Mouse (Mus musculus) lung, embryonic 15.5 days (tissue): ENCODE results near the gene Gtpbp2. TPM values are rescaled to one million over a fixed set of nuclear protein-coding genes. Genes with fewer than 3 reads are reported as not detected.

ENCODE experiments used
- ATAC-seq: fragments of 200-750 bp; cut with Nextera tagmentation; 2 replicates; pipeline ENCODE4 v1.8.0; 2017; ENCODE audit warnings: moderate number of reproducible peaks, borderline replicate concordance; ENCODE audit not compliant: low FRiP score, low TSS enrichment; ENCODE audit errors: extremely low read depth
- H3K27ac ChIP-seq: fragments of 300-500 bp; sonication (generic); 2 replicates; pipeline ENCODE4 v1.5.1; 2015; ENCODE audit warnings: moderate library complexity, mild to moderate bottlenecking, inconsistent platforms
- H3K27me3 ChIP-seq: fragments of 300-500 bp; sonication (generic); 2 replicates; pipeline ENCODE4 v1.6.1; 2015; ENCODE audit warnings: inconsistent platforms
- H3K36me3 ChIP-seq: fragments of 300-500 bp; sonication (generic); 2 replicates; pipeline ENCODE4 v1.6.1; 2015; ENCODE audit warnings: inconsistent platforms
- H3K4me1 ChIP-seq: fragments of 300-500 bp; sonication (generic); 2 replicates; pipeline ENCODE4 v1.6.1; 2015; ENCODE audit warnings: inconsistent platforms
- H3K4me2 ChIP-seq: fragments of 300-500 bp; sonication (generic); 2 replicates; pipeline ENCODE4 v1.6.1; 2015; ENCODE audit warnings: inconsistent platforms, mild to moderate bottlenecking, moderate library complexity
- H3K4me3 ChIP-seq: fragments of 300-500 bp; sonication (generic); 2 replicates; pipeline ENCODE4 v1.5.1; 2015; ENCODE audit warnings: mild to moderate bottlenecking, inconsistent platforms
- H3K9ac ChIP-seq: fragments of 300-500 bp; sonication (generic); 2 replicates; pipeline ENCODE4 v1.6.1; 2015; ENCODE audit warnings: inconsistent platforms
- H3K9me3 ChIP-seq: fragments of 300-500 bp; sonication (generic); 2 replicates; pipeline ENCODE4 v1.6.1; 2016; ENCODE audit warnings: inconsistent platforms
- WGBS: fragments of 180-500 bp; shearing (Covaris S2); methylation state at CpG from one replicate; pipeline ENCODE4 v1.1.7; 2015; 5-methylcytosine and 5-hydroxymethylcytosine counted together
- polyA plus RNA-seq: library from polyadenylated mRNA; unstranded; fragments of >200 nt; fragmentation: Nextera tagmentation; extraction: Ambion mirVana; gene quantifications from 2 replicates; pipeline ENCODE4 v1.2.1, GENCODE M21; 2015

The Gtpbp2 gene
- polyA plus RNA-seq, 1 experiment from 2014 or later = 50.9 TPM

DNA sequence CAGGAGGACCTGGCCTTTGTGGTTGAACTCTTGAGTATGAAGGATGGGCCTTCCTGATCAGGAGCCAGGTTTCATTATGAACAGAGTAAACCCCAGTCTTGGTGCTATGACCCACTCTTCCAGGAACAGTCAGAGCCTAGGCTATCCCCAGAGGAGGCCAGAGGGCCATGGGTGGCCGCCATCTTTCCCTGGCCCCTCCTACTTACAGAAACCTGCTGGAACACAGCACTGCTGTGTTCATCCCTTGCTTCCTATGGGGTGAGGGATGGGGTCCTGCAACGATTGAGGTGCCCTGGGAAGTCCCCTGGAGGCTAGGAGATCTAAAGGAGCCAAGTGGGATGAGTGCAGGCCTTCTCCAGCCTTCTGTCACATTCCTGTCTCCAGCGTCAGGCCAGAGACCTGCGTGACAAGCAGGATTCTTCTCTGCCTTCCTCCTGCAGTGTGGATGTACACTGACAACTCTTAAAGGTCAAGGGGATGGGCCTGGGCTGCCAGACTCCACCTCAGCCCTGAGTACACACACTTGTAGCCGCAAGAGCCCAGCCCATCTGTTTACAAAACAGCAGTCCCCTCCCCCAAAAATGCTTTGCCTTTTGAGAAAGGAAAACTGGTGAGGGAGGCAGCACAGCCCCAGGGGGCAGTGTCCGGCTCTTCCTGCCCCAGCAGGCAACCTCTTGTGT is 32.9 kb upstream of the Gtpbp2 start:
- Histone ChIP-seq H3K27me3 (no peaks in the 10 kb centered on the region), H3K4me1 (peaks cover 41% of the 10 kb centered on the region), H3K4me2 (no peak overlapping the region), H3K27ac (no peak overlapping the region), H3K9me3 (no peaks in the 10 kb centered on the region), H3K9ac (no peak overlapping the region), H3K4me3 (no peak overlapping the region), H3K36me3 (peaks cover 53% of the 10 kb centered on the region)
- no peak for ATAC-seq
- WGBS = 62% methylated on average over 6 of the region's 6 CpGs

DNA sequence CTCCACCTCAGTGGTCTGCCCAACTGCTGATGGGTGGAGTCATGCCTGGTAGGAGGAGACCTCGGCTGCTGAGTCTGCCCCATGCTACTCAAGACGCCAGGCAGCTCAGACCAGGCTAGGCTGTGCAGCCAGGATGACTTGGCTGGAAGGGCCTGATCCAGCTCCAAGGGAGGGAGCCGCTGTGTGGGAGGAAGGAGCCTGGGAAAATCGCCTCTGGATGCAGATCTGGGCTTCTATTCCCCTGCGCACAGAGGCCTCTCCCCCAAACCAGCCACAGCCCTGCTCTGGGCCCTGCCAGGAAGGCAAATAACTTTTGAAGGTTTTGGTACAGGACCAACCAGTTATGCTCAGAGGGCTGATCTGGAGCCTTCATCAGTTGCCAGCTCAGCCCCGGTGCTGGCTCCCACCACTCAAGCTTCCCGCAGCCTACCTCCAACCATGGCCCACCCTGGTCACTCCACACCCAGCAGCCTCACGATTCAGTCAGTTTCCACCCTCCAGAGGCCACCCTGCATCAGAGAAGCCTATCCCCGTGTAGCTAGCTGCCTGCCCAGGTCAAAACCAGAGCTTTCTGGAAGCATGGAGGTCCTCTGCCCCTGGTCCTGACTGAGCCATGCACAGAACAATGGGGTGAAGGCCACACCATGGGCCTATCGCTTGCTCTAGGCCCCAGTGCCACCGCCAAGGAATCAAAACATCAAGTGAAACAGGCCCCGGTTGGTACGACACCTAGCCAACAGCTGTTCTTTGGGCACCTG is 30.9 kb upstream of the Gtpbp2 start:
- Histone ChIP-seq H3K27ac (peak overlapping the region; percentile 26), H3K27me3 (no peaks in the 10 kb centered on the region), H3K4me2 (no peak overlapping the region), H3K4me3 (no peak overlapping the region), H3K36me3 (peaks cover 34% of the 10 kb centered on the region), H3K9me3 (no peaks in the 10 kb centered on the region), H3K4me1 (peaks cover 41% of the 10 kb centered on the region), H3K9ac (no peak overlapping the region)
- peak; percentile 29; the same call in 1 of the 2 replicates for ATAC-seq
- 63% methylated on average over 13 of the region's 13 CpGs for WGBS

DNA sequence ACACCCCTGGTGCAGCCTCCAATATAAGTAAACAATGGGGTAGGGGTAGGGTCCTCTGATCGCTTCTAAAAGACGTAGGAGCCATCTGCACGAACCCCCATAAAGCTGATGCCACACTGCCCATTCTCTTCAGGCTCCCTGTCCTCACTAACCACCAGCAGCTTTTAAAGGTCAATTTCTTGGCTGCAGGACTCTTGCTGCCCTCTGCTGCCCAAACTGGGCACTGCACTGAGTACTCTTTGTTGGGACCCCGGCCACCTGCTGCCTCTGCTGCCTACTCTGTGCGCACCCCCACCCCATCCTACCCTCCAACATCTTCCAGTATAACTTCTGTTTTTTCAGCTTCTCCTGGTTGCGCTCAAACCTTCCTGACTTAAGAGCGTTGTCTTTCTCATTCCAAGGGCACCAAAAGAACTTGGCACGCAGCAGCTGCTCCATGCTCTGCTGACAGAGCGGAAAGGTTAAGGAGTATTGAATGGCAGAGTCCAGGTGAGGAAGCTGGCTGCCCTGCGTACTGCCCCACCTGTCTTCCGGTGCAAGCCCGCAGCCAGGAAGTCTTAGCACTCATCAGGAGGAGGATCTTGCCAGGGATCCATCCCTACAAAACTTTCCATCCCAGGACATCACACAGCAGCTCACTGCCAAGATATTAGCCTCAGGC is 28.6 kb upstream of the Gtpbp2 start:
- 13% methylated on average over 12 of the region's 12 CpGs for WGBS
- Histone ChIP-seq H3K4me1 (peaks cover 22% of the 10 kb centered on the region; the same call in 1 of the 2 replicates), H3K27me3 (no peaks in the 10 kb centered on the region), H3K4me3 (no peak overlapping the region), H3K36me3 (peaks cover 22% of the 10 kb centered on the region), H3K9ac (no peak overlapping the region), H3K27ac (no peak overlapping the region), H3K9me3 (no peaks in the 10 kb centered on the region), H3K4me2 (no peak overlapping the region)
- ATAC-seq = no peak

DNA sequence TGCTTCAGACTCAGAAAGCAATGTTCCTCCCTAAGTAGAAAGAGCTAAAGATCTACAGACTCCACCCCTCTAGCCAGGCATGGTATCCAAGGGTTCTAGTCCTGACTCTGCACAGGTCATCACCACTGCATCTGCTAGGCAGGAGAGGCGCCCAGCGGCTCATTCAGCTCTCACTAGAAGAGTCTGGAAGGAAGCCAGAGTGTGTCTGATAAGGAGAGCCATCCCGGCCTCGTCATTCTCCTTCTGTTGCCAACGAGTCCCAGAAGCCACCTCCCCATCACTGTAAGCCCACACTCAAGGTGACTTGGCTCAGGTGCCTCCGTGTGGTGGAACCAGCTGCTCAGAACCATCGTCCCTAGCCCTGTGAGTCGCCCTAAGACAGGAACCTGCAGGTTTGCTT is 28.0 kb upstream of the Gtpbp2 start:
- no peak overlapping the region for H3K4me3 ChIP-seq
- H3K27ac ChIP-seq = no peak overlapping the region
- no peak for ATAC-seq
- 0 out of 2 replicates have a peak, but pooled peaks cover 16% of the 10 kb centered on the region for H3K4me1 ChIP-seq
- no peaks in the 10 kb centered on the region for H3K27me3 ChIP-seq
- 39% methylated on average over 8 of the region's 8 CpGs for WGBS
- H3K4me2 ChIP-seq = no peak overlapping the region
- H3K9ac ChIP-seq = no peak overlapping the region
- H3K9me3 ChIP-seq = no peaks in the 10 kb centered on the region
- H3K36me3 ChIP-seq = peaks cover 16% of the 10 kb centered on the region

DNA sequence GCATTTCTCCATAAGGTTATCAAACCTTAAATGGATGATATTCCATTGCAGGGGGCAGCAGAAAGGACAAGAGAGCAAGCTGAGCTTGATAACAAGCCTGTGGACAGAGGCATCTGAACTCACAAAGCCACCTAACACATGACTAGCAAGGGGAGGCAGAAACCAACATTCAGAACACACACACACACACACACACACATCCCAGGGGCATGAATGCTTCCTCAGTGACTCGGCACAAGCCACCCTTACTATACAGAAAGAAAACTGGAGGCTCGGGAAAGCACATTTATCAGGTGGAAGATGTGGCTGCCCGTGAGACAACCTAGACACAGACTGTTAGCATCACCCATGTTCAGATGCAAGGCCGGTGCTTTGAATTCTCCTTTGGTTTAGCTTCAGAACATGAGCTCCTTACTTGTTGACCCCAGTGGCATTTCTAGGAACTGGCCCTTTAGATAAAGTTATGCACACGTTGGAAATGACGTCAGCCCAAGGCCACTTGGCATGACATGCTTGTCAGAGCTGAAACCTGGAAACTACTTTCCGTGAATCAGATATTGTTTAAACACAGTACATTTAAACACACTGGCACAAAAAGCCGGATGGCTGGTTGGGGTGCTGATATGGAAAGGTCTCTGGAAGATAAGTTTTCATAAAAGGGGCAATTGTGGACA is 22.1 kb upstream of the Gtpbp2 start:
- H3K9ac ChIP-seq = no peak overlapping the region
- H3K4me2 ChIP-seq = no peak overlapping the region
- peaks cover 7% of the 10 kb centered on the region for H3K4me1 ChIP-seq
- no peak overlapping the region for H3K27ac ChIP-seq
- H3K36me3 ChIP-seq = no peaks in the 10 kb centered on the region
- no peaks in the 10 kb centered on the region for H3K27me3 ChIP-seq
- ATAC-seq = no peak
- H3K4me3 ChIP-seq = no peak overlapping the region
- WGBS = 43% methylated on average over 8 of the region's 8 CpGs
- no peaks in the 10 kb centered on the region for H3K9me3 ChIP-seq

DNA sequence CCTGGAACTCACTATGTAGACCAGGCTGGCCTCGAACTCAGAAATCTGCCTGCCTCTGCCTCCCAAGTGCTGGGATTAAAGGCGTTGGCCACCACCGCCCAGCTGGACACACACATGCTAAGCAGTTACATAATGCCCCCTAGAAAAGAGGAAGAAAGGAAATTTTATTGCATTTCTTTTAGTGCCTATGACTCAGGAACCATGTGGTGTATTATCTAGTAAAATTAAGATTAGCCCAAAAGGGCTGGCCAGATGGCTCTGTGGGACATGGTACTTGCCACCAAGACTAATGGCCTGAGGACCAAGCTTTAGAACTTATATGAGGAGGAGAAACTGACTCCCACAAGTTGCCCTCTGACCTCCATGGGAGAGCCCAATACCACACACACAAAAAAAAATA is 21.0 kb upstream of the Gtpbp2 start:
- Histone ChIP-seq H3K36me3 (no peaks in the 10 kb centered on the region), H3K4me1 (peaks cover 16% of the 10 kb centered on the region), H3K27ac (no peak overlapping the region), H3K27me3 (no peaks in the 10 kb centered on the region), H3K4me3 (no peak overlapping the region), H3K4me2 (no peak overlapping the region), H3K9ac (no peak overlapping the region), H3K9me3 (no peaks in the 10 kb centered on the region)
- no peak for ATAC-seq
- WGBS = 88% methylated on average over 3 of the region's 3 CpGs

DNA sequence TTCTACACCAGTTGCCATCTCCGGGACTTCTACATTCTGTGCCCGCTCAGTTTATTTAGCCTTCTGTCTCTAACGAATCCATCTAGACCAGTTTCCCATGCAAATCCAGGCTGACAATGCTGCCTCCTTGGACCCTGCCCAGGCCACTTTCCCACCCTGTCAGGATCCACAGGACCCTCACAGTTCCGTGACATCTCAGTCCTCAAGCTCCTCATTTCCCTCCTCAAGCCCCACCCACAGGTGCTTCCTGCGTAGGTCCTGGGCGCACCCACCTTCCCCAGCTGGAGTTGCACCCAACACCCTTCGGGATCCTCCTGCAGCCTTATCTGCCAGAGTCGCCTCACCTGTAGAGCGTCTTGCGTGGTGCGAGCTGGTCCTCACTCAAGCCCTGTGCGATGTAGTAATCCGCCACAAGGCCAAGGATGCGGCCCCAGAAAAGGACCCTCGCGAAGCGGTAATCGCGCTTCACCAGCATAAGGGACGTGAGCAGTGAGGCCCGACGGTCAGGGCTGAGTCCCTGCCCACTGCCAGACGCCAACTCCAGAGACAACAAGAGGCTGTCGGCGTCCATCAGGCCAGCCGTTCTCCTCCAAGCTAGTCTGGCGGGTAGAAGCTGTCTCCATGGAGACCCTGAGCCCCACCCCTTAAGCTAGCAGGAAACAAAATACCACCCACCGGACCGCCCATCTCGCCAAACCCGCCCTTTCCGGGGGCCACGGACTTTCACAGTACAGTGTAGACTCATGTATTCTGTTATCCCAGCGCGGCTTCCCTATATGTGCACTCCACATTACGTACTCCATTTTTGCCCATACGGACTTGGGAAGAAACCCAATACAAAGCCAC is 17.0 kb upstream of the Gtpbp2 start, which contains the start of gene Rsph9:
Rsph9 (minus strand) TSS at position 639 of the 846 bp plus-strand sequence.
- WGBS = 4% methylated on average over 37 of the region's 37 CpGs
- Histone ChIP-seq H3K9ac (peak within 1 kb of the TSS; percentile 38), H3K27me3 (no peaks in the 10 kb centered on the region)

DNA sequence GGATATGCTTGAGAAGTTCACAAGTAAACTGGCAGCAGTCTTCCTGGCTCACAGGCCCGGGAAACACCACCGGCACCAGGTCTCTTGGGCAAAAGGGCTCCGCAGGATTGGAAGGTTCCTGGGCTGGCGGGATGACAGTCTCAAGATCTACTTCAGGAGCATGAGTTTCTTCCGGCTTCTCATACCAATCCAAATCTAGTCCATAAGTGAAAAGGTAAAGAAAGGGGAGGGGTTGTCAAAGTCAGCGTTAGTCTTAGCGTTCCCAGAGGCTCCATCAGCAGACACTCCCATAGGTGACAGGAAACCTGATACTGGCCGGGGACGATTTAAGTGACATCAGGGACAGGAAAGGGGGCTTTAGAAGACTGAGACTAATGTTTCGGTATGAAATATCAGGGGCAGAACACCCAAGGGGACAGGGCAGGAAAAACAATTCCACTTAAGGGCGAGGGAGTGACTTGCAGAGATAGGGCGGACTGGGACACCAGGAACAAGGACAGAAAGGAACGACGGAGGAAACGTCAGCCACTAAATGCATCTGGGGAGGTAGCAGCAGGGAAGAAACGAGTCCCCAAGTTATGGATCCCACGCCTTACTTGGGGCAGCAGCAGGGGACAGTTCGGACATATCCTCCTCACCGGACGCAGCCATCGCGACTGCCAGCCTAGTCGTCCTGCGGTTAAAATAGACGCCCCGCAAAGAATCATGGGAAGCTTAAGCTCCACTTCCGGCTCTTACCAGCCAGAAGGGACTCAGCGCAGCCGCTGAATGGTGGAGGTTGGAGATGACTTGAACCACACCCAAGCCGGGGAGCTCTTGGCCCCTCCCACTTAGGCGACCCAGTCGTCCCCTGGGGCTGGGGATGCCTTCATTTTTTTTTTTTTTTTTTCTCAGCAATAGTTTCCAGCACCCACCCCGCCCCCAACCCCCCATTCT is 7.7 kb upstream of the Gtpbp2 start, which contains the start of gene Mad2l1bp:
Mad2l1bp (minus strand) TSS at position 707 of the 936 bp plus-strand sequence.
- peak within 1 kb of the TSS; percentile 90 for H3K27ac ChIP-seq
- peaks cover 10% of the 10 kb centered on the region for H3K36me3 ChIP-seq
- ATAC-seq = peak; percentile 87
- H3K4me3 ChIP-seq = peak within 1 kb of the TSS; percentile 73
- H3K27me3 ChIP-seq = no peaks in the 10 kb centered on the region
- H3K9ac ChIP-seq = peak within 1 kb of the TSS; percentile 82
- WGBS = 3% methylated on average over 33 of the region's 33 CpGs
- H3K4me1 ChIP-seq = peaks cover 20% of the 10 kb centered on the region
- H3K4me2 ChIP-seq = peak within 1 kb of the TSS; percentile 85
- no peaks in the 10 kb centered on the region for H3K9me3 ChIP-seq

More for the DNA sequence above, 17.0 kb upstream of the Gtpbp2 start, which contains the start of gene Rsph9:
- H3K4me3 ChIP-seq = peak within 1 kb of the TSS; percentile 50
- ATAC-seq = peak; percentile 96
- H3K36me3 ChIP-seq = peaks cover 31% of the 10 kb centered on the region
- H3K4me2 ChIP-seq = peak within 1 kb of the TSS; percentile 86
- H3K4me1 ChIP-seq = peaks cover 17% of the 10 kb centered on the region
- no peaks in the 10 kb centered on the region for H3K9me3 ChIP-seq
- peak within 1 kb of the TSS; percentile 49; the same call in 1 of the 2 replicates for H3K27ac ChIP-seq

DNA sequence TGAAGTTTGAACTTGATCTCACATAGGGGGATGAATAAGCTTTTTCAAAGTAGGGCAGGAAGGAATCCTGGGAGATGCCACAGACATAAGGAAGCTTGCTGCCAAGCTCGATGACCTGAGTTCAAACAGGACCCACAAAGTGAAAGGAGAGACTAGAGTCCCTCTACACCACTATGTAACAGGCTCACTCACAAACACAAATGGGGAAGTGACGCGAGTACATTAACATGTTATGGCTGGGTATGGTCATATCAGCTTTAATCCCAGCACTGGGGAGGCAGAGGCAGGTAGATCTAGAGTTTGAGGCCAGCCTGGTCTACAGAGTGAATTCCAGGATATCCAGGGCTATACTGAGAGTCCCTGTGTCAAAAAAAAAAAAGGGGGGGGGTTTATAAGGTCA is 6.5 kb upstream of the Gtpbp2 start:
- no peak overlapping the region for H3K4me2 ChIP-seq
- no peak for ATAC-seq
- H3K4me3 ChIP-seq = no peak overlapping the region
- no peaks in the 10 kb centered on the region for H3K27me3 ChIP-seq
- WGBS = 79% methylated on average over 3 of the region's 3 CpGs
- H3K9me3 ChIP-seq = no peaks in the 10 kb centered on the region
- no peaks in the 10 kb centered on the region for H3K36me3 ChIP-seq
- H3K4me1 ChIP-seq = peaks cover 23% of the 10 kb centered on the region
- peak overlapping the region; percentile 90; the same call in 1 of the 2 replicates for H3K27ac ChIP-seq
- H3K9ac ChIP-seq = no peak overlapping the region

DNA sequence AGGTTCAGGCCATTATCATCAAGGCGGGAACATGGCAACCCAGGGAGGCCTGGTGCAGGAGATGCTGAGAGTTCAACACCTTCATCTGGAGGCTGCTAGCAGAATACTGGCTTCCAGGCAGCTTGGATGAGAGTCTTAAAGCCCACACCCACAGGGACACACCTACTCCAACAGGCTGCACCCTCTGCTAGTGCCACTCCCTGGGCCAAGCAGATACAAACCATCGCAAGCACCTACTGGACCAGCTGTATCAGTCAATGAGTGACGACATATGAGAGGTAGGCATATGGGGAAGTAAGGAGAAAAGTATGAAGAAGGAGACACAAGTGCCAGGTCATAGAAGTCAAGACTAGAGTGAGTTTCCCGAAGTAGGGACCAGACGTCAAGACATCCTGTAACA is 4.2 kb upstream of the Gtpbp2 start:
- no peak overlapping the region for H3K27ac ChIP-seq
- no peak overlapping the region for H3K4me2 ChIP-seq
- H3K4me3 ChIP-seq = no peak overlapping the region
- no peaks in the 10 kb centered on the region for H3K36me3 ChIP-seq
- WGBS = 66% methylated on average over 5 of the region's 5 CpGs
- no peaks in the 10 kb centered on the region for H3K27me3 ChIP-seq
- no peak overlapping the region for H3K9ac ChIP-seq
- no peak for ATAC-seq
- H3K9me3 ChIP-seq = no peaks in the 10 kb centered on the region
- peaks cover 27% of the 10 kb centered on the region for H3K4me1 ChIP-seq
